In genomic region chr5:114501252-114501651, GRCm38 (mm10) we compare ENCODE assay signal across 13 mouse cellular contexts. TPM values are rescaled to one million over a fixed set of nuclear protein-coding genes. Genes with fewer than 3 reads are reported as not detected.
DNase-seq lines count a peak whose midpoint lies in the region; ATAC-seq lines count a peak whose summit lies in the region.
"Had no signal": no experiment of that assay in that cellular context is flagged by ENCODE, and none has a peak within 500 bp of the region (broad histone marks: within the 10 kb centered on the region; RNA-seq: fewer than 3 reads in every experiment).

No protein-coding gene starts in this region.

- ATAC-seq in embryonic facial prominence, embryonic 11.5 days (replicated peaks; ENCODE audit: insufficient number of reproducible peaks, low FRiP score, low TSS enrichment, low read depth) = no peak
- ATAC-seq in stomach, embryonic 16.5 days (ENCODE audit: insufficient read depth, low FRiP score) = peak; percentile 74; the same call in 1 of the 2 replicates
- no peak for ATAC-seq in forebrain, embryonic 11.5 days (replicated peaks; ENCODE audit: low FRiP score)
- no peak for ATAC-seq in megakaryocyte progenitor cell, adult 5-6 weeks (replicated peaks; ENCODE audit: poor library complexity)

- H3K9ac ChIP-seq in embryonic facial prominence, embryonic 11.5 days (replicated peaks; ENCODE audit: low read length) = no peak overlapping the region
- H3K9ac ChIP-seq in stomach, embryonic 16.5 days (ENCODE audit: low read length) = no peak overlapping the region
- H3K9ac ChIP-seq in forebrain, embryonic 11.5 days (ENCODE audit: low read length) = no peak overlapping the region

- no peaks in the 10 kb centered on the region for H3K27me3 ChIP-seq in embryonic facial prominence, embryonic 11.5 days (ENCODE audit: control insufficient read depth, insufficient read depth, low read length)
- H3K27me3 ChIP-seq in embryonic facial prominence, embryonic 10.5 days (replicated peaks; ENCODE audit: low read depth, poor library complexity, severe bottlenecking) = no peaks in the 10 kb centered on the region
- no peaks in the 10 kb centered on the region for H3K27me3 ChIP-seq in stomach, embryonic 16.5 days (ENCODE audit: control insufficient read depth, insufficient read depth, low read length)
- no peaks in the 10 kb centered on the region for H3K27me3 ChIP-seq in forebrain, embryonic 11.5 days (ENCODE audit: control insufficient read depth, insufficient read depth, low read length)

- H3K4me3 ChIP-seq in embryonic facial prominence, embryonic 11.5 days (ENCODE audit: low read depth, low read length) = no peak overlapping the region
- H3K4me3 ChIP-seq in embryonic facial prominence, embryonic 10.5 days = no peak overlapping the region
- H3K4me3 ChIP-seq in stomach, embryonic 16.5 days (replicated peaks; ENCODE audit: low read length) = no peak overlapping the region
- no peak overlapping the region for H3K4me3 ChIP-seq in forebrain, embryonic 11.5 days (ENCODE audit: low read depth, low read length)
- H3K4me3 ChIP-seq: forebrain, embryonic 10.5 days had no signal

- H3K9me3 ChIP-seq in embryonic facial prominence, embryonic 11.5 days (replicated peaks; ENCODE audit: control insufficient read depth, low read length) = no peaks in the 10 kb centered on the region
- H3K9me3 ChIP-seq in embryonic facial prominence, embryonic 10.5 days = no peaks in the 10 kb centered on the region
- no peaks in the 10 kb centered on the region for H3K9me3 ChIP-seq in stomach, embryonic 16.5 days (replicated peaks; ENCODE audit: control insufficient read depth, low read length)
- H3K9me3 ChIP-seq in forebrain, embryonic 11.5 days (ENCODE audit: control insufficient read depth, low read length) = no peaks in the 10 kb centered on the region
- H3K9me3 ChIP-seq: forebrain, embryonic 10.5 days had no signal

- no peak overlapping the region for H3K27ac ChIP-seq in embryonic facial prominence, embryonic 11.5 days (replicated peaks; ENCODE audit: low read depth, low read length)
- no peak overlapping the region for H3K27ac ChIP-seq in embryonic facial prominence, embryonic 10.5 days (replicated peaks)
- H3K27ac ChIP-seq in stomach, embryonic 16.5 days (ENCODE audit: low read length) = peak overlapping the region; percentile 26; the same call in 1 of the 2 replicates
- H3K27ac ChIP-seq in forebrain, embryonic 11.5 days (ENCODE audit: low read depth, low read length) = no peak overlapping the region
- H3K27ac ChIP-seq: forebrain, embryonic 10.5 days had no signal

- no peaks in the 10 kb centered on the region for H3K36me3 ChIP-seq in embryonic facial prominence, embryonic 11.5 days (replicated peaks; ENCODE audit: control insufficient read depth, insufficient read depth, low read depth, low read length)
- no peaks in the 10 kb centered on the region for H3K36me3 ChIP-seq in embryonic facial prominence, embryonic 10.5 days (replicated peaks)
- no peaks in the 10 kb centered on the region for H3K36me3 ChIP-seq in stomach, embryonic 16.5 days (ENCODE audit: control insufficient read depth, insufficient read depth, low read length)
- no peaks in the 10 kb centered on the region for H3K36me3 ChIP-seq in forebrain, embryonic 11.5 days (ENCODE audit: control insufficient read depth, insufficient read depth, low read length)
- H3K36me3 ChIP-seq: forebrain, embryonic 10.5 days had no signal

- WGBS in embryonic facial prominence, embryonic 11.5 days = 60% methylated on average over 9 of the region's 9 CpGs
- 73% methylated on average over 9 of the region's 9 CpGs for WGBS in embryonic facial prominence, embryonic 10.5 days
- WGBS in stomach, embryonic 16.5 days = 55% methylated on average over 9 of the region's 9 CpGs
- 79% methylated on average over 9 of the region's 9 CpGs for whole genome bisulfite sequencing in forebrain, embryonic 11.5 days

- no peaks in the 10 kb centered on the region for H3K4me1 ChIP-seq in embryonic facial prominence, embryonic 11.5 days (ENCODE audit: control insufficient read depth, insufficient read depth, low read length)
- peaks cover 8% of the 10 kb centered on the region for H3K4me1 ChIP-seq in embryonic facial prominence, embryonic 10.5 days
- no peaks in the 10 kb centered on the region for H3K4me1 ChIP-seq in stomach, embryonic 16.5 days (ENCODE audit: control insufficient read depth, insufficient read depth, low read length)
- H3K4me1 ChIP-seq in forebrain, embryonic 11.5 days (replicated peaks; ENCODE audit: control insufficient read depth, insufficient read depth, low read length) = no peaks in the 10 kb centered on the region

- peak; percentile 33 for DNase-seq in embryonic facial prominence, embryonic 11.5 days (ENCODE audit: low spot score)
- no peak for DNase-seq in embryonic facial prominence, embryonic 10.5 days (ENCODE audit: low spot score)
- peak; percentile 7 for DNase-seq in right cerebral cortex, adult 18-20 months
- no peak for DNase-seq in right cerebral cortex, postnatal 4 days
- peak; percentile 88 for DNase-seq in fibroblast of lung, adult 2 months (ENCODE audit: low read depth)
- DNase-seq in forebrain, embryonic 11.5 days (ENCODE audit: low spot score) = no peak
- DNase-seq: cerebellum, postnatal 36 days; heart, adult 11 months; heart, postnatal 14 days; kidney, postnatal 4 days had no signal

- H3K4me2 ChIP-seq in embryonic facial prominence, embryonic 11.5 days (ENCODE audit: low read depth, low read length) = no peak overlapping the region
- H3K4me2 ChIP-seq in stomach, embryonic 16.5 days (ENCODE audit: low read depth, low read length) = no peak overlapping the region
- H3K4me2 ChIP-seq in forebrain, embryonic 11.5 days (ENCODE audit: low read depth, low read length, severe bottlenecking) = no peak overlapping the region

RNA-seq across cellular contexts. Expression of gene Mvk, which starts 57.2 kb away (rescaled TPM):
- polyA plus RNA-seq in embryonic facial prominence, embryonic 11.5 days (2014; fragmentation: Nextera tagmentation; extraction: Ambion mirVana) = 53.0 and 60.9 TPM in 2 replicates
- polyA plus RNA-seq in embryonic facial prominence, embryonic 10.5 days (2016; fragmentation: Nextera tagmentation; extraction: Ambion mirVana) = 54.9 and 55.0 TPM in 2 replicates
- 56.3 and 60.1 TPM in 2 replicates for polyA plus RNA-seq in stomach, embryonic 16.5 days (2015; fragmentation: Nextera tagmentation; extraction: Ambion mirVana)
- 58.3 and 65.0 TPM in 2 replicates for polyA plus RNA-seq in forebrain, embryonic 11.5 days (2014; fragmentation: Nextera tagmentation; extraction: Ambion mirVana)
- total RNA-seq in megakaryocyte progenitor cell, adult 5-6 weeks (2015) = 3.2 and 7.0 TPM in 2 replicates
- 8.1 and 8.6 TPM in 2 replicates for total RNA-seq in megakaryocyte progenitor cell, adult 5-6 weeks (2017)

RNA-seq across cellular contexts. Expression of gene Mmab, which starts 57.4 kb away (rescaled TPM):
- polyA plus RNA-seq in embryonic facial prominence, embryonic 11.5 days (2014; fragmentation: Nextera tagmentation; extraction: Ambion mirVana) = 22.4 and 27.2 TPM in 2 replicates
- 33.2 and 34.4 TPM in 2 replicates for polyA plus RNA-seq in embryonic facial prominence, embryonic 10.5 days (2016; fragmentation: Nextera tagmentation; extraction: Ambion mirVana)
- polyA plus RNA-seq in stomach, embryonic 16.5 days (2015; fragmentation: Nextera tagmentation; extraction: Ambion mirVana) = 30.6 and 31.3 TPM in 2 replicates
- 27.7 and 30.6 TPM in 2 replicates for polyA plus RNA-seq in forebrain, embryonic 11.5 days (2014; fragmentation: Nextera tagmentation; extraction: Ambion mirVana)
- total RNA-seq in megakaryocyte progenitor cell, adult 5-6 weeks (2015) = 5.6 and 8.2 TPM in 2 replicates
- total RNA-seq in megakaryocyte progenitor cell, adult 5-6 weeks (2017) = 14.4 and 20.6 TPM in 2 replicates

Comparison
In these comparisons a context has a peak if more than half of its experiments do, and no peak if none do; other contexts are left out.
1. DNase-seq: peak in embryonic facial prominence, embryonic 11.5 days (single experiment), right cerebral cortex, adult 18-20 months (single experiment) and fibroblast of lung, adult 2 months (single experiment); none in embryonic facial prominence, embryonic 10.5 days (single experiment), right cerebral cortex, postnatal 4 days (single experiment) and forebrain, embryonic 11.5 days (single experiment).